Comparison of ENCODE assay signal across 8 mouse cellular contexts in the genomic region with DNA sequence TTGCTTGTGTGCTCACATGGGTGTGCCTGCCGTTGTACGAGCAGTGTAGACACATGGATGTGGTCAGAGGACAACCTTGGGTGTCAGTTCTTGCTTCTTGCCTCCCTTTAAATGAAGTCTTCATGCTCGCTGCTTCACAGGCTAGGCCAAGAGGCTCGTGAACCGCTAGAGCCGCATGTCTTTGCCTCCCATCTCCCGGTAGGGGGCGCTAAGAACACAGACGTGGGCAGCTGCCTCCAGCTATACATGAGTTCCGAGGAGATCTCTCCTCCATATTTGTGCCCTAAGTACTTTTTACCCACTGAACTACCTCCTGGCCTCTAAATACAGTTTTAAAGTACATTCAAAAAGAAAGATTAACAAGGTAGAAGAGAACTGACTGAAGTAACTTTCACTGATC. TPM values are rescaled to one million over a fixed set of nuclear protein-coding genes. Genes with fewer than 3 reads are reported as not detected.
DNase-seq lines count a peak whose midpoint lies in the region; ATAC-seq lines count a peak whose summit lies in the region.

No protein-coding gene starts in this region.

- peak; percentile 97 for ATAC-seq in frontal cortex, adult (ENCODE audit: low TSS enrichment)
- peak; percentile 55; the same call in 1 of the 2 replicates for ATAC-seq in hindbrain, embryonic 14.5 days (ENCODE audit: low FRiP score)

- no peak overlapping the region for H3K4me3 ChIP-seq in hindbrain, embryonic 14.5 days (replicated peaks; ENCODE audit: low read length)

- no peaks in the 10 kb centered on the region for H3K27me3 ChIP-seq in hindbrain, embryonic 14.5 days (ENCODE audit: control insufficient read depth, insufficient read depth, low read length)

- no peak overlapping the region for H3K27ac ChIP-seq in hindbrain, embryonic 14.5 days

- no peaks in the 10 kb centered on the region for H3K4me1 ChIP-seq in hindbrain, embryonic 14.5 days (replicated peaks; ENCODE audit: control insufficient read depth, insufficient read depth, low read length)

- H3K9ac ChIP-seq in hindbrain, embryonic 14.5 days: no peak overlapping the region

- WGBS in hindbrain, embryonic 14.5 days: 13% methylated on average over 10 of the region's 10 CpGs

- no peaks in the 10 kb centered on the region for H3K9me3 ChIP-seq in hindbrain, embryonic 14.5 days (ENCODE audit: control insufficient read depth, low read length)

- no peak overlapping the region for H3K4me2 ChIP-seq in hindbrain, embryonic 14.5 days (replicated peaks)

- DNase-seq in R1 (ENCODE audit: low read depth, low spot score): peak; percentile 62
- DNase-seq in cerebellum, adult 8-10 months: peak; percentile 64
- peak; percentile 87 for DNase-seq in hindbrain, embryonic 14.5 days (ENCODE audit: low spot score)
- DNase-seq in layer of hippocampus, postnatal 25 days (ENCODE audit: extremely low spot score in 1 of 2, low spot score in 1 of 2): peak; percentile 52 to 85
- DNase-seq in lung, postnatal 14 days: peak; percentile 89
- DNase-seq in right cerebral cortex, postnatal 36 days (ENCODE audit: low spot score in 2 of 2): peak; percentile 43 to 45
- peak; percentile 87 for DNase-seq in urinary bladder, postnatal 25 days (ENCODE audit: low spot score)

- no peaks in the 10 kb centered on the region for H3K36me3 ChIP-seq in hindbrain, embryonic 14.5 days (replicated peaks; ENCODE audit: control insufficient read depth, insufficient read depth)

RNA-seq across cellular contexts. Expression of a gene that starts 16.7 kb away (rescaled TPM):
- polyA plus RNA-seq in hindbrain, embryonic 14.5 days (2014; fragmentation: Nextera tagmentation; extraction: Ambion mirVana): 0.48 TPM in 1 of 2 replicates, not detected in the other
- not detected for total RNA-seq in layer of hippocampus, postnatal 25 days (2021)
